Mouse (Mus musculus) cortical plate, adult 2 months (tissue): ENCODE measurements around the gene Dnajc5. TPM values are rescaled to one million over a fixed set of nuclear protein-coding genes. Genes with fewer than 3 reads are reported as not detected.

Experiments used
- H3K27ac ChIP-seq: fragments of 200-500 bp; 2 replicates; pipeline ENCODE4 v1.5.1; 2012; ENCODE audit warnings: low read length, control low read depth, inconsistent platforms; ENCODE audit not compliant: insufficient read depth
- H3K4me1 ChIP-seq: fragments of 200-500 bp; 2 replicates; pipeline ENCODE4 v1.6.1; 2011; ENCODE audit warnings: low read length; ENCODE audit not compliant: control insufficient read depth, insufficient read depth
- H3K4me3 ChIP-seq: fragments of 200-500 bp; 2 replicates; pipeline ENCODE4 v1.5.1; 2011; ENCODE audit warnings: mild to moderate bottlenecking, low read length, control low read depth; ENCODE audit not compliant: insufficient read depth
- CTCF ChIP-seq: fragments of 200-500 bp; IDR thresholded peaks from 2 replicates; pipeline ENCODE4 v1.5.1; 2011; ENCODE audit warnings: mild to moderate bottlenecking, control low read depth, low read length; ENCODE audit not compliant: insufficient read depth; ENCODE audit errors: extremely low read depth
- polyA plus RNA-seq: library from polyadenylated mRNA; depleted of rRNA; stranded (reverse); fragments of >200 nt; gene quantifications from 2 replicates; pipeline ENCODE4 v1.2.3, GENCODE M21; 2012; rRNA removed

Gene Dnajc5
- polyA plus RNA-seq, 1 experiment: 167 TPM

- H3K4me1 ChIP-seq: peaks cover 2% of the 10 kb centered on the region; the same call in 1 of the 2 replicates
- no peak overlapping the region; the same call in 1 of the 2 replicates for H3K4me3 ChIP-seq
- TF ChIP-seq CTCF: no peak
- no peak overlapping the region for H3K27ac ChIP-seq
Observed at GRCm38 (mm10) chr2:181602367-181602766, 82.1 kb downstream of the Dnajc5 start.

Other genes with a start within 250 kb of the Dnajc5 start
- 22.8 and 23.4 TPM in 2 replicates for gene Gmeb2, start 232.4 kb upstream of the Dnajc5 start, polyA plus RNA-seq
- gene Stmn3, start 206.0 kb upstream of the Dnajc5 start, polyA plus RNA-seq: 777 and 783 TPM in 2 replicates
- gene Rtel1, start 200.7 kb upstream of the Dnajc5 start, polyA plus RNA-seq: 55.5 and 62.0 TPM in 2 replicates
- 89.3 and 99.8 TPM in 2 replicates for gene Zgpat, start 155.6 kb upstream of the Dnajc5 start, polyA plus RNA-seq
- 70.9 and 72.7 TPM in 2 replicates for gene Arfrp1, start 155.1 kb upstream of the Dnajc5 start, polyA plus RNA-seq
- 66.5 and 71.4 TPM in 2 replicates for gene Lime1, start 140.4 kb upstream of the Dnajc5 start, polyA plus RNA-seq
- gene Zbtb46, start 61.1 kb upstream of the Dnajc5 start, polyA plus RNA-seq: 7.5 TPM in 2 replicates
- not detected in 2 replicates for gene Abhd16b, start 27.3 kb upstream of the Dnajc5 start, polyA plus RNA-seq
- gene Tpd52l2, start 23.3 kb upstream of the Dnajc5 start, polyA plus RNA-seq: 112 and 120 TPM in 2 replicates
- 120 and 138 TPM in 2 replicates for gene Uckl1, start 64.4 kb downstream of the Dnajc5 start, polyA plus RNA-seq
- gene Prpf6, start 71.4 kb downstream of the Dnajc5 start, polyA plus RNA-seq: 34.7 and 35.6 TPM in 2 replicates
- gene Zfp512b, start 72.3 kb downstream of the Dnajc5 start, polyA plus RNA-seq: 64.1 and 76.1 TPM in 2 replicates
- gene Samd10, start 78.7 kb downstream of the Dnajc5 start, polyA plus RNA-seq: 38.6 and 40.9 TPM in 2 replicates
- 0.21 TPM in 1 of 2 replicates, not detected in the other for gene Gm29797, start 136.5 kb downstream of the Dnajc5 start, polyA plus RNA-seq
- gene Sox18, start 151.2 kb downstream of the Dnajc5 start, polyA plus RNA-seq: 16.8 and 21.8 TPM in 2 replicates
- gene Tcea2, start 159.8 kb downstream of the Dnajc5 start, polyA plus RNA-seq: 195 and 212 TPM in 2 replicates
- 55.4 and 57.0 TPM in 2 replicates for gene Rgs19, start 173.5 kb downstream of the Dnajc5 start, polyA plus RNA-seq
- not detected in 2 replicates for gene Lkaaear1, start 178.0 kb downstream of the Dnajc5 start, polyA plus RNA-seq
- gene Oprl1, start 194.5 kb downstream of the Dnajc5 start, polyA plus RNA-seq: 34.7 and 40.2 TPM in 2 replicates
- gene Myt1, start 242.8 kb downstream of the Dnajc5 start, polyA plus RNA-seq: 7.0 and 11.8 TPM in 2 replicates